Mouse (Mus musculus) olfactory bulb, adult 2 months (tissue): ENCODE data around the gene Cstf3.

Source experiments
- CTCF ChIP-seq: fragments of 200-500 bp; IDR thresholded peaks from 2 replicates; pipeline ENCODE4 v1.5.1; 2012; ENCODE audit warnings: low read depth, mild to moderate bottlenecking, low read length, moderate library complexity; ENCODE audit not compliant: insufficient read depth
- POLR2A ChIP-seq: fragments of 200-500 bp; IDR thresholded peaks from 2 replicates; pipeline ENCODE4 v1.6.1; 2012; ENCODE audit warnings: mild to moderate bottlenecking, low read depth, low read length, moderate library complexity; ENCODE audit not compliant: insufficient read depth

GRCm38 (mm10) chr2:104581281-104581879 is 8.9 kb upstream of the Cstf3 start:
- TF ChIP-seq POLR2A (no peak), CTCF (no peak)
